Mouse (Mus musculus) adrenal gland, adult (tissue): ENCODE data around the gene Ilk.

Experiments
- DNase-seq, 2 experiments: peaks; one replicate each; pipeline ENCODE4 v3.0.0; 2022 to 2023; ENCODE audit warnings: low spot score in 1 of 2; ENCODE audit not compliant: inconsistent age in 2 of 2

Ilk gene

DNA sequence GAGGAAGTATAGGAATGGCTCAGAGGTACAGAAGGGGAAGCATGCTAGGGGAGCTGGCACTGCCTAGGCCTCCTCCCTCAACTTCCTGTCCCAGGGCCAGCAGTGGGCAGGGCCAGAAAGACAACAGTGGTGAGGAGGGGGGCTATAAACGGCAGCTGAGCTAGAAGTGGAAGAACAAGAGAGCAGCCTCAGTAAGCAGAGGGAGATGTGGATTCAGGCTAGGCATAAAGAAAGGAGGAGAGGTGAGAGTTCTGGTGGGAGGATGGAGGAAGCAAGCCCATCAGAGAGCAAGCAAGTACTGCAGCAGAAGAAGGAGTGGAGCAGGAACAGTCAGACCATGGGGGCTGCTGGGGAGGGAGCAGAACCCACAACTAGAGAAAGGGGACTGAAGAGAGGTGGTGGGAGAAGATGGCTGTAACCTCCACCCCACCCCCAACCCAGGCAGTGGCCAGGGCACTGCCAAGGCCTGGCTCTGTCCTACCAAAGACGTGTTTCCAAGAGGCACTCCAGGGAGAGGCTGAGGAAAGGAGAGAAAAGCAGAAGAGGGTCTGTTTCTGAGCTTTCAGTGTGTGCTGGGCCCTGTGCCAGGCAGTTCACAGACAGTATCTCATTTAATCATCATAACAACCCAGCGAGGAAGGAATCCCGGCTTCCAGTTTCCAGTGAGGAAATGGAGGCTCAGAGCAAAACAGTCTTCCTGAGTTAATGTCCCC is 42.3 kb downstream of the Ilk start:
- peak in 1 of 2 experiments; percentile 55 for DNase-seq

DNA sequence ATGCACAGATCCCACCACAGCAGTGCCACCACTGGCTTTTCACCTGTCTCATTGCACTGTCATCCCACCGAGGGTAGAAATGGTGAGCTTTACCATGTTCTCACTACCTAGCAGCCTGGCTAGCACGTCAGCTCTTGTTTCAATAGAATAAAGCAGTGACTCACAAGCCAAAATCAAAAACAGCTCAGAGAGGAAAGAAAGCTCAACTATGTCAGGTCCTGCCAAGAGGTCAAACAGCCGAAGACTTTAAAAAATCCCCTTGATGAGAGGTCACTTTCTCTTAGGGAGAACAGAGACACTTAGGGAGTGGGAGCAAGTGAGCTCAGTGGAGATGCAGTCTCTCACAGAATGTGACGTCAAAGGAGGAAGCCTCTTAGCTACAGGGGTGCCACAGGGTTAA is 47.5 kb downstream of the Ilk start:
- no peak for DNase-seq

DNA sequence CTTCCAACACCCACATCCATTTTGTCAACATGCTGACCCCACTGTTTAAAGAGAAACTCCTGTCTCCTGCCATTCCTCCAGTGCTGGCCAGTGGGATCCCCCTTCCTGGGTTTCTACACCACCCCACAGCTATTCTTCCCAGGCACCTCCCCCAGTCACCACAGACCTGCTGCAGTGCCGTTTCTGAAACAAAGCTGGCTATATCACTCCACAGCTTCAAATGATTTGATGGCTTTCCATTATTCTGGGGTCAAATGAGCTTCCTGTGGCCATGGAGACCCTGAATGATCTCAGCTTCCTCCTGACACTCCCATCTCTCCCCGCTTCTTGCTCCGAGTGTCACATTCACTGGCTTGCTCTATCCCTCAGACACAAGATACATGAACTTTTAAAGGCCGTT is 48.2 kb downstream of the Ilk start:
- no peak for DNase-seq

DNA sequence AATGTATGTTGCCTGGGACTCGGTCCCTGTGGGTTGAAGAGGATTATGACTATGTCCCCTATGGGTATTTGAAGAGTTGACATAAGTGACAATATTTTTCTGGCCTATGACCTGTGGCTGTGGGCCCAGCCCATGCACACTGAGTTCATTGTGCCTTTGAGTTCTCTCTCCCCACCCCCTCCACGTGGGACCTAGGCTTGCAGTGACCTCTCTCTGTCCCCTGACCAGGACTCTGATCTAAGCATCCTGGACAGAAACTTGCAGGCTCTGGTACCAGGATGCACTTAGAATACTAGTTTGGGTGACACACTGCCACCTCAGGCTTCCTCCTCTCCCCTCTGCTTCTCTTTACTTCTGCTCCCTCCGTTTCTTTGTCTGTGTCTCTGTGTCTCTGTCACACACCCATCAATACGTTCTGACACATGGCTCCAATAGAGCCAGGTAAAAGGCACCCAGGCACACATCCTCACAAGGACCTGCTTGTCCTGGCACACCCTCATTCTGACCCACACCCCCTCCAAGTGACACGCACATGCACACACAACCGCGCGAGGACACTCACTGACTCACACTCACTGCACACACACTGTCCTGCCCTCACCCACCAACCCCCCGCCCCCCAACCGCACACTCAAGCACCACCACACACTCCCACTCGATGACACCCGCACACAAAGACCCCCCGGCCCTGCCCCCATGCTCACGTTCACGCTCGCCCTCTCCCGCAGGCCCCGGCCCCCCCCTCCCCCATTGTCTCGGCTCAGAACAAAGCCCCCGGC is 50.3 kb downstream of the Ilk start:
- no peak for DNase-seq

DNA sequence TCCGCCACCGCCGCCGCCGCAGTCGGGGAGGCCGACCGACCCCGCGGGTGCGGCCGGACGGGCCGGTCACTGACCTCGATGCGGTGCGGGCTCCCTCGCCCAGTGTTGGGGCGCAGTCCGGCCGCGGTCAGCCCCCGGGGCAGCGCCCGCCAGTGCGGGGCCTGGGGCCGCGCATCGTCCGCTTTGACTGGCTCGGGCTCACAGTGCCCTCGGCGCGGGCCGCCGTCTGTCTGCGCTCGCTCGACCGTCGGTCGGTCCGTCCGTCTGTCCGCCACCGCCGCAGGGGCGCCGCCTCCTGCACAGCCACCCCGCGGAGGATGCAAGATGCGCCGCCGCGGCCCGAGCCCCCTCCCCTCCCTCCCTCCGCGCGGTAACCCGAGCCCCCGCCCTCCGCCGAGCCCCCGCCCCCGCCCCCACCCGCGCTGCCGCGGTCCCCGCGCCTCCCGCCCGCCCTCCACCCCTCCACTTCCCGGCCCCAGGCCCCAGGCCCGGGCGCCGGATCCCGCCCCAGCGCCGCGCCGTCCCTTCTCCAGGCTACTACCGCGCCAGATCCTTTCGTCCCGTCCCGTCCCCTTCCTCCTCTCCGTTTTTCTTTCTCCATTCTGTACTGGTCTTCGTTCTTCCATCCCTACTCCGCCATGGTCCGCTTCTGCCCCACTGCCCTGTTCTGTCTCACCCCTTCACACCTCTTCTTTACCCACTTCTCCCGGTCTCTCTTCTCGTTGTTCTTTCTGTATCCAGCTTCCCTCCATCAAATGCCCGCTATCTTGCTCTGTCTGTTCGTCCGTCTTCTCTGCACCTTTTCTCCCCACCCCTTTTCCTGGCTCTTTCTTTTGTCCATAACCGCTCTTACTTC is 51.1 kb downstream of the Ilk start, which contains the start of gene Dchs1:
Dchs1 (minus strand) TSS at position 370 of the 856 bp plus-strand sequence.
- DNase-seq = peak in 1 of 2 experiments; percentile 54

DNA sequence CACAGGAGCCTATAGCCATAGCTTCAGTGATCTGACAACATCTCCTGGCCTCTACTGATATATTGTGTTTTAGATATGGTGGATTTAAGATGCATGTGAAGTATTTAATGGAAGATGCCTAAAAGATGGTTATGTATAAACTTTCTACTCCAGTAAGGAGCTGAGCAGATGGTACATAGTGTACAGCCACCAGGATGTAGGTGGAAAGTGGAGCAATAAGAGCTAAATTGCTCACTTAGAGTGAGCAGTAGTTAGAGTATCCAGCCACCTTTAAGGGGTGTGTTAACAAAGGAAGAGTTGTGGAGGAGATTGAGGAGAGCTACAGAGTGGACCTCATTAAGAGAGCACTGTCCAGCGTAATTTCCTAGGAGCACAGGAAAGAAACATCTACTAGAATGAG is 54.8 kb downstream of the Ilk start:
- DNase-seq = no peak
